Mouse (Mus musculus) kidney, embryonic 14.5 days (tissue): ENCODE data around the gene Gabbr2. TPM values are rescaled to one million over a fixed set of nuclear protein-coding genes. Genes with fewer than 3 reads are reported as not detected.

Experiments used
- ATAC-seq: fragments of 200-750 bp; cut with Nextera tagmentation; 2 replicates; pipeline ENCODE4 v1.8.0; 2017; ENCODE audit warnings: moderate number of reproducible peaks, mild to moderate bottlenecking, moderate TSS enrichment, moderate library complexity; ENCODE audit not compliant: low FRiP score, low TSS enrichment
- H3K27ac ChIP-seq: fragments of 300-500 bp; sonication (generic); 2 replicates; pipeline ENCODE4 v1.5.1; 2014; ENCODE audit warnings: low read depth, mild to moderate bottlenecking, low read length, moderate library complexity, mixed read lengths
- H3K27me3 ChIP-seq: fragments of 300-500 bp; sonication (generic); 2 replicates; pipeline ENCODE4 v1.6.1; 2014; ENCODE audit warnings: mild to moderate bottlenecking, low read length; ENCODE audit not compliant: control insufficient read depth, insufficient read depth
- H3K36me3 ChIP-seq: fragments of 300-500 bp; sonication (generic); 2 replicates; pipeline ENCODE4 v1.6.1; 2014; ENCODE audit warnings: low read length, mixed read lengths; ENCODE audit not compliant: control insufficient read depth, insufficient read depth
- H3K4me1 ChIP-seq: fragments of 300-500 bp; sonication (generic); 2 replicates; pipeline ENCODE4 v1.6.1; 2014; ENCODE audit warnings: low read length, mixed read lengths; ENCODE audit not compliant: control insufficient read depth, insufficient read depth
- H3K4me2 ChIP-seq: fragments of 300-500 bp; sonication (generic); replicated peaks from 2 replicates; pipeline ENCODE4 v1.6.1; 2014; ENCODE audit warnings: low read depth, mild to moderate bottlenecking, low read length
- H3K4me3 ChIP-seq: fragments of 300-500 bp; sonication (generic); 2 replicates; pipeline ENCODE4 v1.5.1; 2014; ENCODE audit warnings: mild to moderate bottlenecking, low read length
- H3K9ac ChIP-seq: fragments of 300-500 bp; sonication (generic); 2 replicates; pipeline ENCODE4 v1.6.1; 2014; ENCODE audit warnings: low read depth, mild to moderate bottlenecking, low read length, moderate library complexity
- H3K9me3 ChIP-seq: fragments of 300-500 bp; sonication (generic); 2 replicates; pipeline ENCODE4 v1.6.1; 2016; ENCODE audit warnings: low read length; ENCODE audit not compliant: control insufficient read depth
- WGBS: fragments of 180-500 bp; shearing (Covaris S2); extraction: QIAGEN DNeasy Blood & Tissue Kit; methylation state at CpG from one replicate; pipeline ENCODE4 v1.1.7; 2014; 5-methylcytosine and 5-hydroxymethylcytosine counted together
- polyA plus RNA-seq: library from polyadenylated mRNA; unstranded; fragments of >200 nt; fragmentation: Nextera tagmentation; extraction: Ambion mirVana; gene quantifications from 2 replicates; pipeline ENCODE4 v1.2.1, GENCODE M21; 2014

Gene Gabbr2
- polyA plus RNA-seq, 1 experiment from 2014 or later: 0.43 TPM

DNA sequence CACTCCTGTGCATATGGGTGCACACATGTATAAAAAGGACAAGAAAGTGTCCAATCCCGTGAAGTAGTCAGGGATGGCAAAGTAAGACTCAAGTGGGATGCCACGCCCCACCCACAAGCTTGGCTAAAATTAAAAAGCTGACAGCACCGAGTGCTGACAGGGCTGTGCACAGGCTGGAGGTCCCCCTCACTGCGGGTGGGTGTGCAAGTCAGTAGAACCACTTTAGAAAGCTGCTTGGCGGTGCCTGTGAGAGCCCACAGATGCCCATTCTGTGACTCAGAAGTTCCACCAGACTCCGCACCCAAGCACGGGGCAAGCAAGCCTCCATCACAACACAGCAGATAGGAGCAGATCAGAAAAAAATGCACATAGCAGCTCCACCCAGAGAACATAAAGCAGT is 197.1 kb downstream of the Gabbr2 start:
- no peaks in the 10 kb centered on the region for H3K27me3 ChIP-seq
- WGBS: 87% methylated on average over 7 of the region's 7 CpGs
- peaks cover 4% of the 10 kb centered on the region; the same call in 1 of the 2 replicates for H3K4me1 ChIP-seq
- H3K36me3 ChIP-seq: no peaks in the 10 kb centered on the region
- H3K9me3 ChIP-seq: no peaks in the 10 kb centered on the region
- ATAC-seq: no peak
- H3K4me2 ChIP-seq: no peak overlapping the region
- no peak overlapping the region for H3K9ac ChIP-seq
- no peak overlapping the region for H3K27ac ChIP-seq
- no peak overlapping the region for H3K4me3 ChIP-seq

GRCm38 (mm10) chr4:46792280-46793026 is 199.2 kb downstream of the Gabbr2 start:
- no peaks in the 10 kb centered on the region for H3K9me3 ChIP-seq
- ATAC-seq: no peak
- H3K9ac ChIP-seq: no peak overlapping the region
- H3K27ac ChIP-seq: no peak overlapping the region
- H3K4me3 ChIP-seq: no peak overlapping the region
- 80% methylated on average over 9 of the region's 9 CpGs for WGBS
- no peaks in the 10 kb centered on the region for H3K27me3 ChIP-seq
- H3K4me1 ChIP-seq: peaks cover 4% of the 10 kb centered on the region; the same call in 1 of the 2 replicates
- H3K4me2 ChIP-seq: no peak overlapping the region
- H3K36me3 ChIP-seq: no peaks in the 10 kb centered on the region

DNA sequence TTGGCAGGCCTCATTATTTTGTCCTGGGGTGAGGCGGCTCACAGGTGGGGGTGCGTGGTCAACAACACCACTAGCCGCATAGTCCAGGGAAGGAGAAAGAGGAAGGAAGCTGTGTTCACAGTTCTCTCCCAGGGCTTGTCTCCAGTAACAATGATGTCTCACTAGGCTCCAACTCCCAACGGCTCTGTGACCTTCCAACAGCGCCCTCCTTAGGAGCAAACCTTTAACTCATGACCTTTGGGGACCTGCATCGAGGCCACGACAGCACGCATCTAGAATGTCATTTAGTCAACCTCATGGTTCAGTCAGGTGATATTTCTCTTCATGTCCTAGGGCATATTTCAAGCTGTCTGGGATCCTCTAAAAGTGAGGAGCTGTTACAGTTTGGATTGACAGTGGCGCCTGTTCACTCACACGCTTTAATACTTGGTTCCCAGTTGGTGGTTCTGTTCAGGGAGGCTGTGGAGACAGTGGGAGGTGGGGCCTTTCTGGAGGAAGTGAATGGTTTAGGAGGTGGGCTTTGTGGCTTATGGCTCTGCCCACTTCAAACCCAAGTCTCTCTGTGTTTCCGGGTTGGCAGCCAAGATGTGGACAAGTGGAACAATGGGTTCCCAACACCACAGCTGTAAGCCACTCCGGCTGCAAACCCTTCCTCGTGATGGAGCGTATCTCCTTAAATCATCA is 200.3 kb downstream of the Gabbr2 start:
- 0 out of 2 replicates have a peak, but pooled peaks have one; percentile 26 for ATAC-seq
- H3K4me2 ChIP-seq: no peak overlapping the region
- 51% methylated on average over 14 of the region's 14 CpGs for WGBS
- no peak overlapping the region for H3K4me3 ChIP-seq
- no peaks in the 10 kb centered on the region for H3K36me3 ChIP-seq
- no peak overlapping the region; the same call in 1 of the 2 replicates for H3K27ac ChIP-seq
- no peaks in the 10 kb centered on the region for H3K9me3 ChIP-seq
- no peak overlapping the region for H3K9ac ChIP-seq
- H3K27me3 ChIP-seq: no peaks in the 10 kb centered on the region
- peaks cover 4% of the 10 kb centered on the region; the same call in 1 of the 2 replicates for H3K4me1 ChIP-seq

DNA sequence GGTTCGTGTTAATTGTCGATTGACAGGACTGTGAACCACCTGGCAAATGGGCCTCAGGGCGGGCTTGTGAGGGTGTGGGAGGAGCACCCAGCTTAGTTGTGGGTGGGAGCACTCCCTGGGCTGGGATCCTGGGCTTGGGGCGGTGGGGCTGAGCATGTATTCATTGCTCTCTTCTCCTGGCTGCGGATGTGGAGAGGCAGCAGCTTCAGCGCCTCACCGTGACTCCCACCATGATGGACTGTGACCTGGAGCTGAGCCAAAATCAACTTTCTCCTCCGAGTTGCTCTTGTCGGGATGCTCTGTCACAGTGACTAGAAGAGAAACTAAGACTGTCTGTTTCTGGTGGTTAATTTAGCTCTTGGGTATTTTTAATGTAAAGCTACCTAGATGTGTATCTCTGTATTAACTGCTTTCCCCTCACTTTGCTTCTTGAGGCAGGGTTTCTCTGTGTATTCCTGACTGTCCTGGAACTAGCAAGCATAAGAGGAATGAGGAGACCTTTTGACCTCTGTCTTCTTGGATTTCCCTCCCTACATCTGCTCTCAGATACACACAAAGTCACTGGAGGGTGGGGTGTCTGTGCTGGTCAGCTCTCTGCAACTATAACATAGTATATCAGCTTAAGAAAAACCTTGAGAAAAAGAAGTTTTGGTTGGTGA is 200.9 kb downstream of the Gabbr2 start:
- Histone ChIP-seq H3K4me2 (no peak overlapping the region), H3K9me3 (no peaks in the 10 kb centered on the region), H3K9ac (no peak overlapping the region), H3K27me3 (no peaks in the 10 kb centered on the region), H3K4me3 (no peak overlapping the region), H3K36me3 (no peaks in the 10 kb centered on the region), H3K4me1 (peaks cover 4% of the 10 kb centered on the region; the same call in 1 of the 2 replicates), H3K27ac (peak overlapping the region; percentile 18; the same call in 1 of the 2 replicates)
- ATAC-seq: peak; percentile 86
- WGBS: 18% methylated on average over 9 of the region's 9 CpGs

DNA sequence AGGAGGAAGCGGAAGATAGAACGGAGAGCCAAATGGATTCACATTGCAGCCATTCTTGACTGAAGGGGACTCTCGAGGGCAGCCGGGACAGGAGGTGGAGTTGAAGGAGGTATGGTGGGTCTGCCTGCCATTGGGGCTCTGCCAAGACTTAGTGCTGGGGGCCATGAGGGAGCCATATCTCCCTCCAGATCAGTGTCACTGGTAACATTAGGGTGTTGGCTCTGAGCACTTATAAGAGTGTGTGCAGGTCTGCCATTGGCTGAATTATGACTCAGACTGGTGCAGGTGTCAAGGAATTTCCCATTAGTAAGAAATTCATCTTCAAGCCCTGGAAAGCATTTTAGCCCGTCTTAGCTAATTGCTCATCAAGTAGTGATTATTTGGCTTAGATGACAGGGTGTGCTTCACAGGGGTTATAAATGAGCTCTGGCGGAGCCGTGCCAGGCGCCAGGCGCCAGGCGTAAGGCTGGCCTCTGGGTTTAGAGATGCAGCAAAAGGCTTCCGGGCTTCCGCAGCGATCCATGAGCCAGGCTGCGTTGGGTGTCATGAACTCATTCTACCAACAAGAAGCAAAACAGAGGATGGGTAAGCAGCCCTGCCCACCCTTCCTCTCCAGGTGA is 207.1 kb downstream of the Gabbr2 start:
- Histone ChIP-seq H3K4me1 (no peaks in the 10 kb centered on the region), H3K36me3 (no peaks in the 10 kb centered on the region), H3K4me3 (no peak overlapping the region), H3K9me3 (no peaks in the 10 kb centered on the region), H3K27me3 (no peaks in the 10 kb centered on the region), H3K27ac (no peak overlapping the region), H3K9ac (no peak overlapping the region), H3K4me2 (no peak overlapping the region)
- ATAC-seq: no peak
- 87% methylated on average over 14 of the region's 14 CpGs for WGBS

GRCm38 (mm10) chr4:46781109-46781508 is 210.6 kb downstream of the Gabbr2 start:
- no peaks in the 10 kb centered on the region for H3K4me1 ChIP-seq
- no peak overlapping the region for H3K27ac ChIP-seq
- WGBS: 68% methylated on average over 6 of the region's 6 CpGs
- no peaks in the 10 kb centered on the region for H3K27me3 ChIP-seq
- no peaks in the 10 kb centered on the region for H3K36me3 ChIP-seq
- no peaks in the 10 kb centered on the region for H3K9me3 ChIP-seq
- H3K4me3 ChIP-seq: no peak overlapping the region
- no peak for ATAC-seq
- H3K4me2 ChIP-seq: no peak overlapping the region
- no peak overlapping the region for H3K9ac ChIP-seq

- no peaks in the 10 kb centered on the region for H3K9me3 ChIP-seq
- no peaks in the 10 kb centered on the region for H3K27me3 ChIP-seq
- H3K4me1 ChIP-seq: no peaks in the 10 kb centered on the region
- H3K36me3 ChIP-seq: no peaks in the 10 kb centered on the region
- no peak overlapping the region for H3K27ac ChIP-seq
- no peak for ATAC-seq
- 76% methylated on average over 5 of the region's 5 CpGs for WGBS
- H3K4me2 ChIP-seq: no peak overlapping the region
- no peak overlapping the region for H3K9ac ChIP-seq
- no peak overlapping the region for H3K4me3 ChIP-seq
Observed at GRCm38 (mm10) chr4:46775959-46776358, 215.7 kb downstream of the Gabbr2 start.

DNA sequence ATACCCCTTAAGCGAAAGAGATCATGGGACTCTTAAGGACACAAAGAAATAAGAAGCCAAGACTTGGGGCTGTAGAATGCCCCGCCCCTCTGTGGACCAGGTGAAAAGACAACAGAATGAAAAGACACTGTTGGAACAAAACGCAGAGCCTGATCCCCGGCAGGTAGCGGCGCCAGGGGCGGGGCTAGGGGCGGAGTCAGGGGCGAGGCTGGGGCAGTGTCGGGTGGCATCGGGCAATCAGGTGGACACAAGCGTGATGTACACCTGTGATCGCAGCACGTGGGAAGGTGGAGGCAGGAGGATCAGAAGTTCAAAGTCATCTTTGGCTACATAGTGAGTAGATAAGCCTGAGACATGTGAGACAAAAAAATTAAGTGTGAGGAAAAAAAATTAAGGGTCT is 217.0 kb downstream of the Gabbr2 start:
- H3K4me3 ChIP-seq: no peak overlapping the region
- WGBS: 16% methylated on average over 14 of the region's 14 CpGs
- H3K36me3 ChIP-seq: no peaks in the 10 kb centered on the region
- no peak overlapping the region for H3K27ac ChIP-seq
- no peaks in the 10 kb centered on the region for H3K9me3 ChIP-seq
- no peaks in the 10 kb centered on the region for H3K4me1 ChIP-seq
- no peak overlapping the region for H3K9ac ChIP-seq
- ATAC-seq: no peak
- H3K4me2 ChIP-seq: no peak overlapping the region
- H3K27me3 ChIP-seq: no peaks in the 10 kb centered on the region
